Mouse (Mus musculus) liver, embryonic 16.5 days (tissue): ENCODE data around the gene Gsto1. TPM values are rescaled to one million over a fixed set of nuclear protein-coding genes. Genes with fewer than 3 reads are reported as not detected.
"Not testable (repeated sequence)": the region's sequence is repeated elsewhere in the genome, so short reads cannot be mapped to it uniquely, and the experiment has no call there.

ENCODE experiments used
- ATAC-seq: fragments of 200-750 bp; cut with Nextera tagmentation; 2 replicates; pipeline ENCODE4 v1.8.0; 2017; ENCODE audit warnings: low read depth, mild to moderate bottlenecking, moderate number of reproducible peaks, moderate library complexity
- H3K27ac ChIP-seq: fragments of 300-500 bp; sonication (generic); 2 replicates; pipeline ENCODE4 v1.5.1; 2014; ENCODE audit warnings: mild to moderate bottlenecking, low read length
- H3K27me3 ChIP-seq: fragments of 300-500 bp; sonication (generic); 2 replicates; pipeline ENCODE4 v1.6.1; 2014; ENCODE audit warnings: low read depth, low read length, mixed read lengths; ENCODE audit not compliant: control insufficient read depth, insufficient read depth
- H3K36me3 ChIP-seq: fragments of 300-500 bp; sonication (generic); 2 replicates; pipeline ENCODE4 v1.6.1; 2014; ENCODE audit warnings: mild to moderate bottlenecking; ENCODE audit not compliant: control insufficient read depth, insufficient read depth
- H3K4me1 ChIP-seq: fragments of 300-500 bp; sonication (generic); 2 replicates; pipeline ENCODE4 v1.6.1; 2014; ENCODE audit warnings: low read depth, low read length, mixed read lengths; ENCODE audit not compliant: control insufficient read depth
- H3K4me2 ChIP-seq: fragments of 300-500 bp; sonication (generic); 2 replicates; pipeline ENCODE4 v1.6.1; 2014; ENCODE audit warnings: low read depth, low read length, mixed read lengths
- H3K4me3 ChIP-seq: fragments of 300-500 bp; sonication (generic); 2 replicates; pipeline ENCODE4 v1.5.1; 2014; ENCODE audit warnings: low read depth, mild to moderate bottlenecking, low read length
- H3K9ac ChIP-seq: fragments of 300-500 bp; sonication (generic); 2 replicates; pipeline ENCODE4 v1.6.1; 2014; ENCODE audit warnings: low read depth, low read length
- H3K9me3 ChIP-seq: fragments of 300-500 bp; sonication (generic); replicated peaks from 2 replicates; pipeline ENCODE4 v1.6.1; 2016; ENCODE audit warnings: low read length; ENCODE audit not compliant: control insufficient read depth
- WGBS: fragments of 180-500 bp; shearing (Covaris S2); extraction: QIAGEN DNeasy Blood & Tissue Kit; methylation state at CpG from one replicate; pipeline ENCODE4 v1.1.7; 2014; ENCODE audit not compliant: insufficient replicate concordance; 5-methylcytosine and 5-hydroxymethylcytosine counted together
- polyA plus RNA-seq: library from polyadenylated mRNA; unstranded; fragments of >200 nt; fragmentation: Nextera tagmentation; extraction: Ambion mirVana; gene quantifications from 2 replicates; pipeline ENCODE4 v1.2.1, GENCODE M21; 2015

Gene Gsto1
- polyA plus RNA-seq, 1 experiment from 2014 or later: 134 TPM

DNA sequence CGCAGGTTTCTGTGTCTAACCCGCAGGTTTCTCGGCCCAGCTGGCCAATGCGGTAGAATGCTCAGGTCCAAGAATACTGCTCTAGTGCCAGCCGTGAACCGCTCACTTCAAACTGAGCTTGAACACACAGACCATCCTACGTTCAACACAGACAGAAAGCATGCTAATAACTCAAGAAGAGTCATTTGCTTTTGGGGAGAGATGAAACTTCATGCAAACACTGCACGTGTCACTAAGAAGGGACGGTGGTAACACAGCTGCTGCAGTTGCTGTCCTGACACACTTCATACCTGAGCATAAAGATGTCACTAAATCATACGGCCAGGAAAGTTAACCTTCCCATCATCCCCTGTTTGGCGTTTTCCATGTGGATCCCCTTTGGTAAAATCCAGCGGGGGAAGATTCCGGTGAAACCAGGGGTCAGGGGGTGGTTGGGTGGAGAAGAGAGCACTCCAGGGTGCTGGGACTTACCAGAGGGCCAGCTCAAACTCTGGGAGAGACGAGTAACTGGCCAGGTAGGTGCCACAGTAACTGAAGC is 24.8 kb upstream of the Gsto1 start:
- Histone ChIP-seq H3K9me3 (no peaks in the 10 kb centered on the region), H3K9ac (no peak overlapping the region), H3K4me1 (no peaks in the 10 kb centered on the region), H3K27me3 (no peaks in the 10 kb centered on the region), H3K4me3 (no peak overlapping the region), H3K27ac (no peak overlapping the region), H3K4me2 (no peak overlapping the region), H3K36me3 (no peaks in the 10 kb centered on the region)
- ATAC-seq: no peak
- 71% methylated on average over 14 of the region's 14 CpGs for WGBS

DNA sequence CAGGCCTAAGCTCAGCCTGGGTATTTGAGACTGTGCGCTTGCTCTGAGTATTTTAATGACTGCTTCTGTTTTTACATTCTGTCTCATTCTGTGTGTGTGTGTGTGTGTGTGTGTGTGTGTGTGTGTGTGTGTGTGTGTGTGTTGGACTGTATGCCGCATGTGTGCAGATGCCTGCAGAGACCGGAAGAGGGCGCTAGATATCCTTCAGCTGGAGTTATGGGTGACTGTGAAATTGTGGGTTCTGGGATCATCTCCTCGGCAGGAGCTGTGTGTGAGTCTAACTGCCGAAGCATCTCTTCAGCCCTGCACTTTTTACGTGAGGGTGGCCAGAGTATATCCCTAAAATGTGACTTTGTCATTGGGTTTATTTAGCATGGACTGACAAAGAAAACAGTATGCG is 23.7 kb upstream of the Gsto1 start:
- H3K4me3 ChIP-seq: no peak overlapping the region
- ATAC-seq: no peak
- no peaks in the 10 kb centered on the region for H3K27me3 ChIP-seq
- no peak overlapping the region for H3K27ac ChIP-seq
- no peak overlapping the region for H3K4me2 ChIP-seq
- no peaks in the 10 kb centered on the region for H3K4me1 ChIP-seq
- H3K9ac ChIP-seq: no peak overlapping the region
- 77% methylated on average over 8 of the region's 8 CpGs for WGBS
- H3K36me3 ChIP-seq: no peaks in the 10 kb centered on the region
- no peaks in the 10 kb centered on the region for H3K9me3 ChIP-seq

DNA sequence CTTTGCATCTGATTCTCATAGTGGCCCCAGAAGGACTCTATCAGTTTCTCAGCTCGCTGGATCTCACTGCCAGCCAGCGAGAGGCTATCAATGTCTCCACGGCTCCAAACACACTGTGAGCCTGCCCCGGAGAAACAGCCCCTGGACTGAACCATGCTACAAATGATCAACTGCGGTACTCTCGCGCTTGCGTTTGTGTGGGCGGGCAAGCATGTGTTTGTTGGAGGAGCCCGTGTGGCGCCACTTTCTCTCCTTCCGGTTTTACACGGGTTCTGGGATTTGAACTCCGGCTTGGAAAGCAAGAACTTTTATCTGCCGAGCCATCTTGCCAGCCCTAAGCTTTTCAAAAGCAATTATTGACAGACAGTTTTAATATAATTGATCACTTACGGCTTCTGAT is 22.5 kb upstream of the Gsto1 start:
- no peaks in the 10 kb centered on the region; the same call in 1 of the 2 replicates for H3K4me1 ChIP-seq
- H3K4me3 ChIP-seq: no peak overlapping the region
- no peak for ATAC-seq
- no peaks in the 10 kb centered on the region for H3K36me3 ChIP-seq
- H3K4me2 ChIP-seq: no peak overlapping the region
- peaks cover 9% of the 10 kb centered on the region for H3K27me3 ChIP-seq
- H3K27ac ChIP-seq: no peak overlapping the region
- H3K9ac ChIP-seq: no peak overlapping the region
- WGBS: 71% methylated on average over 16 of the region's 16 CpGs
- no peaks in the 10 kb centered on the region for H3K9me3 ChIP-seq

DNA sequence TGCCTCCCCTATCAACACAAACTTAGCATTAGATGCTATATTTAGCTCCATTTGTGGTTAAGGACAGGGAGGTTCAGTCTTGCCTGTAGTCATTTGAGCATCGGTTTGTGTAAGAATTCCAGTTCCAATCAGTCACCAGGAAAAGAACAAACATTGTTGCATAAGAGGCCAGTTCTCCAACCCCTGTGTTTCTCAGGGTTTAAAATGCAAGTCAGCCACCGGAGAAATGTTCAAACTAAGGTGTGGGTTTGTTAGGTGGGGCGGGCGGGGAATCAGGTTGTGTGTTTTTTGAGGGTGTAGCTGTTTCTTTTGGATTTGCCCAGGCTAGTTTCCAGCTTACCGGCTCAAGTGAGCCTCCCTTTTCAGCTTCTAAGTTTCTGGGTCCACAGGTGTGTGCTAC is 20.2 kb upstream of the Gsto1 start:
- no peak for ATAC-seq
- 53% methylated on average over 5 of the region's 5 CpGs for WGBS
- no peak overlapping the region for H3K27ac ChIP-seq

DNA sequence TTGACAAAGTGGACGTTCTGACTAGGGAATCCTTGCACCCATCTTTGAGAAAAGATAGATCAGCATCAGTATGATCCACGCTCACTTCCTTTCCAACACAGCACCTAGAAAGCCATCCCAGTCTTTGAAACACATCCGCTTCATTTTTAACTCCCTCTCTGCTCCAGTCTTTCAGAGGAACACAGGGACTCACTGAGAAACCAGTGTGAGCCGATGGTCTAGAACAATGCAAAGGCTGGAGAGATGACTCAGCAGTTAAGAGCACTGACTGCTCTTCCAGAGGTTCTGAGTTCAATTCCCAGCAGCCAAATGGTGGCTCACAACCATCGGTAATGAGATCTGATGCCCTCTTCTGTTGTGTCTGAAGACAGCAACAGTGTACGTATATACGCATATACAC is 19.0 kb upstream of the Gsto1 start:
- H3K9ac ChIP-seq: no peak overlapping the region
- H3K4me1 ChIP-seq: no peaks in the 10 kb centered on the region; the same call in 1 of the 2 replicates
- no peak overlapping the region for H3K4me3 ChIP-seq
- no peaks in the 10 kb centered on the region for H3K36me3 ChIP-seq
- ATAC-seq: no peak
- no peaks in the 10 kb centered on the region for H3K9me3 ChIP-seq
- no peak overlapping the region for H3K27ac ChIP-seq
- 59% methylated on average over 7 of the region's 7 CpGs for WGBS
- peaks cover 15% of the 10 kb centered on the region for H3K27me3 ChIP-seq
- no peak overlapping the region for H3K4me2 ChIP-seq

More for the DNA sequence above, 20.2 kb upstream of the Gsto1 start:
- H3K9ac ChIP-seq: no peak overlapping the region
- H3K4me2 ChIP-seq: no peak overlapping the region
- no peak overlapping the region for H3K4me3 ChIP-seq
- H3K27me3 ChIP-seq: peaks cover 15% of the 10 kb centered on the region
- H3K36me3 ChIP-seq: no peaks in the 10 kb centered on the region
- no peaks in the 10 kb centered on the region for H3K9me3 ChIP-seq
- H3K4me1 ChIP-seq: no peaks in the 10 kb centered on the region; the same call in 1 of the 2 replicates

DNA sequence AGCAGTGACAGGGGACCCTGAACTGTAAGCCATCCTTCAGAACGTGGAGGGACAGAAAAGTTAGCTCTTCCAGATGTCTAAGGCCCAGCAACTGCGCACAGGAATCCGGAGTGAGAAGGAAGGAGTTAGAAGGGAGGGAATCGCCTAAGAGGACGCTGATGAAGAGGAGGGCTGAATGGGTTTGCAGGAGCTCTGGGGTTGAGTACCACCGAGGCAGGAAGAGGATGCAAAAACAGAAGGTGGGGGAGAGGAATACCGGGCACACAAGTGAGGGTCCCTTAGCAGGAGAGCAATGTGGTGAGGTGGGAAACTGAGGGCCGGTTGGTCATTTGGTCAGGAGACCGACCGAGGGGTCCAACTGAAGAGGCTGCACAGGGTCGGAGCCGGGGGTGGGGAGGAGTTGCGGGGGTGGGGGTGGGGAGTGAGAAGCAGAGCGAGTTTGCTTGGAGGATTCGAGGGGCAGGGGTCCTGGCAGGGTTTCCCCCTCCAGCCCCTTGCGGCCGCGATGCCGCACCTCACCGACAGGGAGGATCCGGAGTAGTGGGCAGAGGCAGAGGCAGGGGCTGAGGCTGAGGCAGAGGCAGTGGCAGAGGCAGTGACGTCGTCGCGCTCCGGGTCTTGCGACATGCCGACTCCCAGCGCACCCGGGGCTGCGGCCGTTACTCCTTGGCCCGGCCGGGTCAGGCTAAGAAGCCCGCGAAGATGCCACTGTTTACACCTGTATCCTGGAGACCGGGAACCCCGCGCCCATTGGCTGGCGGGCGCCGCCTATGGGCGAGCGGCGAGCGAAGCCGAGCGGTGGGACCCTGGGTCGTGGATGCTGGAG is 17.9 kb upstream of the Gsto1 start:
- H3K4me3 ChIP-seq: peak overlapping the region; percentile 35
- no peak overlapping the region for H3K27ac ChIP-seq
- ATAC-seq: peak; percentile 21; the same call in 1 of the 2 replicates
- 3% methylated on average over 49 of the region's 49 CpGs for WGBS
- H3K4me1 ChIP-seq: no peaks in the 10 kb centered on the region; the same call in 1 of the 2 replicates
- peak overlapping the region; percentile 56 for H3K4me2 ChIP-seq
- H3K27me3 ChIP-seq: peaks cover 15% of the 10 kb centered on the region
- H3K9ac ChIP-seq: no peak overlapping the region
- H3K9me3 ChIP-seq: no peaks in the 10 kb centered on the region
- no peaks in the 10 kb centered on the region for H3K36me3 ChIP-seq

DNA sequence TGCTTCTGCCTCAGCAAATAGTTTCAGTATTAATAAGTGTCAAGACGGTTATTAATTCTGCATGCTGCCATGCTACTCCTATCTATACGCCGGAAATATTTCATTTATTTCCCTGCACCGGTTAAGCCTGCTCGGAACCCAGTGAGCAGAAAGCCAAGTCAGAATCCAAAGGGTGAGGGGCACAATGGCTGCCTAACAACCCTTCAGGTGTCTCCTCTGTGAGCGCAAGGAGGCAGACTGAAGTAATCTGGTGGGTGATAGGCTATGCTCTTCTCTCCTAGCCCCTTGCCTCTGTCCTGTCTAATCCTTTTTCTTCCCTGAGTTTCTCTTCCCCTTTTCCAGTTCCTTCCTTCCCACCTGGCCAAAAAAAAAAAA is 17.3 kb upstream of the Gsto1 start:
- peak overlapping the region; percentile 56 for H3K4me2 ChIP-seq
- no peaks in the 10 kb centered on the region for H3K9me3 ChIP-seq
- no peaks in the 10 kb centered on the region; the same call in 1 of the 2 replicates for H3K4me1 ChIP-seq
- under 1% methylated on average over 6 of the region's 6 CpGs for WGBS
- H3K4me3 ChIP-seq: peak overlapping the region; percentile 35
- peaks cover 15% of the 10 kb centered on the region for H3K27me3 ChIP-seq
- no peak overlapping the region for H3K9ac ChIP-seq
- ATAC-seq: no peak
- no peaks in the 10 kb centered on the region for H3K36me3 ChIP-seq
- H3K27ac ChIP-seq: no peak overlapping the region

DNA sequence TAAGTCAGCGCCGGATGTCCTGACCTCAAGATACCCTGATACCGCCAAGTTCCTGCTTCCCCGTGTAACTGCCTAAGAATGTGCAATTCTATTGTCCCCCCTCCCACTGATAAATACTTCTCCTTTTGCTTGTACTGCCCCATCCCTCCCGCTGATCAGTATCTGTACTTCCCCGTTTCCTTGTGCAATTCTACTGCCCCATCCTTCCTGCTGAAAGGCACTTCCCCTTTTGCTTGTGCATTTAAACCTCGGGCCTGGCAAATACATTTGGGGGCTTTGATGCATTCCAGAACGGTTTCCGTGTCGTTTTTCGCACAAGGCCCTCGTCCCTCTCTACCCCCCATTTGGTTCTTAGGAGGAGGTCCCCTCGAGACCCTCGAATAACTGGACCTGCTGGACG is 13.5 kb upstream of the Gsto1 start:
- H3K9ac ChIP-seq, H3K4me1 ChIP-seq, ATAC-seq, H3K27ac ChIP-seq, H3K4me3 ChIP-seq, H3K4me2 ChIP-seq, H3K9me3 ChIP-seq, H3K36me3 ChIP-seq: not testable (repeated sequence)
- peaks cover 15% of the 10 kb centered on the region for H3K27me3 ChIP-seq
- 44% methylated on average over 13 of the region's 15 CpGs for WGBS

DNA sequence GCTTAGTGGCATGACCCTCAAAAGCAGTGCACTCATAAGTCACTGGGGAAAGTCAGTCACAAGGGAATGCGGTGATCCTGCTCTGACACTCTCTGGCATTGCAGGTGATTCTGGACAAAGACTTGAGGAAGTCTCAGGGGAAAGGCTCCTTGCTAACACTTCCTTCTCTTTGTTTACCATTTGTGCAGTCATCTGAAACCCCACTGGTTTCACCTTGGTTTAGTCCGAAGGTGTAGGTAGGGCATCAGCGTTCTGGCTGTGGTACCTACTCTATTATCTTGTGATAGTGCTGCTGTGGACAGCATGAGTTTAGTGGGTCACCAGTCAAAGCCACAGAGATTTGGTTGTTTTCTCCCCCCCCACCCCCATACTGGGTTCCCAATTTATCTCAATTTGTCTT is 5.0 kb upstream of the Gsto1 start:
- H3K27me3 ChIP-seq: peaks cover 6% of the 10 kb centered on the region; the same call in 1 of the 2 replicates
- 72% methylated on average over 3 of the region's 3 CpGs for WGBS
- no peak overlapping the region for H3K4me2 ChIP-seq
- H3K9me3 ChIP-seq: no peaks in the 10 kb centered on the region
- no peak overlapping the region for H3K9ac ChIP-seq
- H3K4me1 ChIP-seq: peaks cover 6% of the 10 kb centered on the region
- ATAC-seq: no peak
- H3K36me3 ChIP-seq: no peaks in the 10 kb centered on the region
- no peak overlapping the region for H3K4me3 ChIP-seq
- no peak overlapping the region for H3K27ac ChIP-seq
